ENCODE assay signal across 11 mouse cellular contexts in genomic region chr11:77906097-77906687, GRCm38 (mm10). TPM values are rescaled to one million over a fixed set of nuclear protein-coding genes. Genes with fewer than 3 reads are reported as not detected.
DNase-seq lines count a peak whose midpoint lies in the region; ATAC-seq and TF ChIP-seq lines count a peak whose summit lies in the region.
"Had no signal": no experiment of that assay in that cellular context is flagged by ENCODE, and none has a peak within 500 bp of the region (broad histone marks: within the 10 kb centered on the region; RNA-seq: fewer than 3 reads in every experiment).

No protein-coding gene starts in this region.

- no peak for ATAC-seq in forebrain, embryonic 15.5 days (replicated peaks)
- ATAC-seq in intestine, embryonic 15.5 days: no peak

- H3K27me3 ChIP-seq in forebrain, embryonic 15.5 days: no peaks in the 10 kb centered on the region
- 0 out of 2 replicates have a peak, but pooled peaks cover 7% of the 10 kb centered on the region for H3K27me3 ChIP-seq in intestine, embryonic 15.5 days (replicated peaks)

- peak overlapping the region; percentile 24 for H3K4me2 ChIP-seq in forebrain, embryonic 15.5 days (replicated peaks)
- H3K4me2 ChIP-seq in intestine, embryonic 15.5 days (replicated peaks): no peak overlapping the region

- 16% methylated on average over 19 of the region's 19 CpGs for WGBS in forebrain, embryonic 15.5 days
- WGBS in intestine, embryonic 15.5 days: 46% methylated on average over 19 of the region's 19 CpGs

- no peaks in the 10 kb centered on the region for H3K9me3 ChIP-seq in forebrain, embryonic 15.5 days
- H3K9me3 ChIP-seq in intestine, embryonic 15.5 days: no peaks in the 10 kb centered on the region
- H3K9me3 ChIP-seq: megakaryocyte, embryonic 14.5 days had no signal

- peaks cover 61% of the 10 kb centered on the region for H3K4me1 ChIP-seq in forebrain, embryonic 15.5 days
- H3K4me1 ChIP-seq in intestine, embryonic 15.5 days (replicated peaks): peaks cover 8% of the 10 kb centered on the region; the same call in 1 of the 2 replicates
- H3K4me1 ChIP-seq: megakaryocyte, embryonic 14.5 days had no signal

- peak overlapping the region; percentile 89 for H3K27ac ChIP-seq in forebrain, embryonic 15.5 days (replicated peaks)
- no peak overlapping the region for H3K27ac ChIP-seq in layer of hippocampus, adult 2 months
- no peak overlapping the region for H3K27ac ChIP-seq in intestine, embryonic 15.5 days

- H3K9ac ChIP-seq in forebrain, embryonic 15.5 days (replicated peaks): peak overlapping the region; percentile 8; the same call in 1 of the 2 replicates
- H3K9ac ChIP-seq in intestine, embryonic 15.5 days: no peak overlapping the region

- 0 out of 2 replicates have a peak overlapping the region, but pooled peaks have one; percentile 0 for H3K4me3 ChIP-seq in forebrain, embryonic 15.5 days
- no peak overlapping the region for H3K4me3 ChIP-seq in layer of hippocampus, adult 2 months
- H3K4me3 ChIP-seq in intestine, embryonic 15.5 days (replicated peaks): no peak overlapping the region
- H3K4me3 ChIP-seq: megakaryocyte, embryonic 14.5 days had no signal

- no peaks in the 10 kb centered on the region for H3K36me3 ChIP-seq in forebrain, embryonic 15.5 days
- H3K36me3 ChIP-seq in intestine, embryonic 15.5 days: no peaks in the 10 kb centered on the region

- no peak for TF ChIP-seq CTCF in layer of hippocampus, adult 2 months (conservative IDR thresholded peaks at IDR 0.05)

- DNase-seq in kidney, adult 18-20 months: peak; percentile 22
- no peak for DNase-seq in kidney, postnatal 4 days
- DNase-seq in brain, adult 2 months (ENCODE audit: low read depth, low spot score): peak; percentile 86
- peak; percentile 47 for DNase-seq in lung, postnatal 36 days
- no peak for DNase-seq in frontal cortex, postnatal 14 days (ENCODE audit: low spot score in 2 of 2)
- DNase-seq in layer of hippocampus, adult 2 months (ENCODE audit: low spot score in 2 of 2): no peak

RNA-seq across cellular contexts. Expression of gene Pipox, which starts 12.3 kb away (rescaled TPM):
- polyA plus RNA-seq in forebrain, embryonic 15.5 days (2015; fragmentation: Nextera tagmentation; extraction: Ambion mirVana): 10.2 and 11.2 TPM in 2 replicates
- total RNA-seq in layer of hippocampus, adult 2 months (2021): 1 to 10 TPM in 1 of 2 experiments, under 1 TPM in 1; 0.84 to 1.2 TPM
- polyA plus RNA-seq in intestine, embryonic 15.5 days (2015; fragmentation: Nextera tagmentation; extraction: Ambion mirVana): 29.8 and 36.1 TPM in 2 replicates
- polyA plus RNA-seq: C2C12 had no signal

RNA-seq across cellular contexts. Expression of gene Sez6, which starts 24.4 kb away (rescaled TPM):
- 243 and 249 TPM in 2 replicates for polyA plus RNA-seq in forebrain, embryonic 15.5 days (2015; fragmentation: Nextera tagmentation; extraction: Ambion mirVana)
- total RNA-seq in layer of hippocampus, adult 2 months (2021): 100 to 1,000 TPM; 154 to 159 TPM
- 0.95 and 1.2 TPM in 2 replicates for polyA plus RNA-seq in intestine, embryonic 15.5 days (2015; fragmentation: Nextera tagmentation; extraction: Ambion mirVana)
- total RNA-seq: granulocyte monocyte progenitor cell, adult 5-6 weeks had no signal
- polyA plus RNA-seq: C2C12 had no signal

Comparison
In these comparisons a context has a peak if more than half of its experiments do, and no peak if none do; other contexts are left out.
1. DNase-seq: peak in kidney, adult 18-20 months (single experiment), brain, adult 2 months (single experiment) and lung, postnatal 36 days (single experiment); none in kidney, postnatal 4 days (0 of 2), frontal cortex, postnatal 14 days (0 of 2) and layer of hippocampus, adult 2 months (0 of 2).
2. RNA of gene Sez6, which starts 24.4 kb away (polyA plus RNA-seq): 243 to 249 TPM in forebrain, embryonic 15.5 days; 0.95 to 1.2 TPM in intestine, embryonic 15.5 days; every median in the first group is over 100 times any median in the second.